Mouse (Mus musculus) forelimb bud, embryonic 11.5 days (tissue): Measurements from ENCODE around the gene Sfta2.

Experiments used
- DNase-seq: peaks from one replicate; pipeline ENCODE4 v3.0.0-alpha.2; 2012; ENCODE audit warnings: low read depth, low spot score

Sfta2 gene

DNA sequence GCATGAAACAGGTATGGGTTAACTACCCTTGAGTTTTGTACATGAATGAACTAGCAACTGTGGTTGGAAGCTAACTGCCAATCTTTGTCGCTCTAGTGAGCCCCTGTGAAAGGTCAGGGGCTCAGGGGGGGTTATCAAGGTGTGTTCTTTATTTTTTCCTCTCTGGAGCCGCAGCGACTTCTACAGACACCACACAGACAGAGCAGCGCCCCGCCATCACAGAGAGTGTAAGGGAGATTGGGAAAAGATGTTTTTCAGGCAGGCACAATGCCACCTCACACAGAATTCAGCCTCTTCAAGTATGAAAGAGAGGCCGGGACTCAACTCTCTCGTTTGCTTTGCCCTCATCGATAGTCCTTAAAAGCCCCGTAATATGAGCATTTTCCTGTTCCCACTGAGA, 9.2 kb upstream of the Sfta2 start:
- DNase-seq: no peak

DNA sequence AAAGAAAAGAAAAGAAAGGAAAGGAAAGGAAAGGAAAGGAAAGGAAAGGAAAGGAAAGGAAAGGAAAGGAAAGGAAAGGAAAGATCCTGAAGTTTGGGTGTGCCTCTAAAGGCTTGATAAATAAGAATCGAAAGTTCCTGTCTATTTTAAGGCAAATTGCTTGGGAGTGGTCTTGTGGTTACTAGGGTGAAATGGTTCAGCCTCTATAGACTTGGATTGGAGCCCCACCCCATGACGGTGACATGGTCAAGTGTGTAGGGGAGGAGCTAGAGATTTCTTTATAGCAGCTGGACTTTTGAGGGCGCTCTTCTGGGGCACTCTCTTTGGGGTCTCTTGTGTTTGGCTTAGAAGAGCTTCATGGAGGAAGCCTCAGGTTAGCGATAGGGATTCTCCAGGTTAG, 7.6 kb upstream of the Sfta2 start:
- DNase-seq: no peak

DNA sequence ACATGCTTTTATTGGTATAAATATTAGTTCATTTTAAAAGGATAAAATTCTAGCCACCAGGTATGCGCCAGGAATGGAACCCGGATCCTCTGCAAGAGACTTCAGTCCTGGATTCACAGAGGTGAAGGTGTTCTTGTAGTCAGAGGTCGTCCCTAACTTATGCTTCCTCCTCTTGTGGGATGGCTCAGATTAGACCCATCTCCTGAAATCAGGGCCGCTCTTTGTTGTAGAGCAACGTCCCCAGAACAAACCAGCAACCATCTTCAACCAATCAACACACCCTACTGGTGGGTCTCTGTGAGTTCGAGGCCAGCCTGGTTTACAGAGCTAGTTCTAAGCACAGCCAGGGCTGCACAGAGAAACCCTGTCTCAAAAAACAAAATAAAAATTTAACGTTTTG, 6.9 kb upstream of the Sfta2 start:
- no peak for DNase-seq

DNA sequence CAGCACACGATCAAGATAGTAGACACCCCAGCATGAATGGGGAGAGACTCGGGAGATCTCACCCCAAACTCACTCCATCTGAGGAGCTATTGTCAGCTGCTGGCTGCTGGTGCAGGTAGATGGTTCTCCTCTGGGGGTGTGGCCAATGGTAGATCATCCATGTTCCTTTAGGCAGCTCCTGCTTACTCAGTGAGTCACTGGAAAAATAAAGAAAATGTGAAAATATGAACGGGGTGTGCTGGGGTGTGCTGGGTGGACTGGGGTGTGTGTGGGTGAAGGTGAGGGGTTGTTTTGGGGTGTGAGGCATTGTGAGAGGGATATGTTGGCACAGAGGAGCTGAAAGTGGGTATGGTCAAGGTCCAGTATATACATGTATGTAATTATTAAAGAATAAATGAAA, 4.0 kb upstream of the Sfta2 start:
- no peak for DNase-seq

DNA sequence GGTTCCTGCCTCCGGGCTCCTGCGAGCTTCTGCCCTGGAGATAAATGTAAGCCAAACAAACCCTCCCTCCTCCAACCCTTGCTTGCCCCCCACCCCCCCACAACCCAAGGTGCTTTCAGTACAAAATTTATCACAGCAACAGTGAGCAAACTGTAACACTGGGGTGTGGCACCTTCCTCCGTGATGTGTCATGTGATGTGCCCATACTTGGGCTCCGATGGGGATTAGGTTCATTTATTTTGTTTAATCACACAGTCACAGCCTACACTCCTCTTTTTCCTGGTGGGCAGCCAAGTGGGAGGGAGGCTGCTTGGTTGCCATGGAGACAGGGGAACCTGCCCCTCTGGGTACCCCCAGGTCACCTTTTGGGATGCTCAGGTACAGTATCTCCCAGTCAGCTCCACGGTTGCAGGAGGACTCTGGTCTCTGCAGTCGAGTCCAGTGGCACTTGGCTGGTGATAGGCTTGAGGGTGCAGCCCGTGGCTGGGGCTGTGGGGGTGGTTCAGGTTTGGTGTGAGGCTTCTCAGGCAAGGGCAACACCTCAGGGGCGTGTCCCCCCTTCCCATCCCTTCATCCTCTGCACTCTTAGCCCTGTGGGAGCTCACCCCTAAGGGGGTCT, 496 bp downstream of the Sfta2 start:
- DNase-seq: no peak

DNA sequence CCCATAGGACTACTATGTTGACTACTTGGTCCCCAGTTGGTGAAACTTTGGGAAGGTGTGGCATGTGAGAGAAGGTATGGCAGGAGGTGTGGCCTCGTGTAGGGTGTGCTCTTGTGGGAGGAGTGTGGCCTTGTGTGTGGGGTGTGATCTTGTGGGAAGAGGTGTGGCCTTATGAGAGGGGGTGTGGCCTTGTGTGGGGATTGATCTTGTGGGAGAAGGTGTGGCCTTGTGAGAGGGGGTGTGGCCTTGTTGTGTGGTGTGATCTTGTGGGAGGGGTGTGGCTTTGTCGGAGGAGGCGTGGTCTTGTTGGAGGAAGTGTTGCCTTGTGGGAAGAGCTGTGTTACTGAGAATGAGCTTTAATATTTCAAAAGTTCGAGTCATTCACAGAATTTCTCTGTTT, 15.8 kb downstream of the Sfta2 start:
- DNase-seq: no peak

DNA sequence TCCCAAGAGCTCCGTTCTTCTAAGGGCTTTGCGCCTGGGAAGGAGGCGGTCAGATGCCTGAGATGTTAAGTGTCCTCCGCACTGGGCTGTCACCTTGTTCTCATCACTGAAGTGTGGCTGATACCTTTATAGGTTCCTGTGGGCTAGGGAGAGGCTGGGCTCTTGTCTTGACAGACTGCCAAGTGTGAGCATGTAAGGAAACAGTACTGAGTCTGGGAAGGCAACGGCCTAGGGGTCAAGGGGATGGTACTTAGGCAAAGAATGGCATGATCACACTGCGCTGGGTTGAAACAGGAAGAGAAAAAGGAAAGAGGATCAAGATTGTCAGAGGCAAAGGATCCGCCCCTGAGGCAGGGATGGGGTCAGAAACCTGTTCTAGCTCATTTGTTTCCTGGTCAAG, 25.2 kb downstream of the Sfta2 start, which contains the start of gene Gm9573:
TSS of gene Gm9573 (minus strand) at position 101 of the 400 bp plus-strand sequence.
- no peak for DNase-seq

DNA sequence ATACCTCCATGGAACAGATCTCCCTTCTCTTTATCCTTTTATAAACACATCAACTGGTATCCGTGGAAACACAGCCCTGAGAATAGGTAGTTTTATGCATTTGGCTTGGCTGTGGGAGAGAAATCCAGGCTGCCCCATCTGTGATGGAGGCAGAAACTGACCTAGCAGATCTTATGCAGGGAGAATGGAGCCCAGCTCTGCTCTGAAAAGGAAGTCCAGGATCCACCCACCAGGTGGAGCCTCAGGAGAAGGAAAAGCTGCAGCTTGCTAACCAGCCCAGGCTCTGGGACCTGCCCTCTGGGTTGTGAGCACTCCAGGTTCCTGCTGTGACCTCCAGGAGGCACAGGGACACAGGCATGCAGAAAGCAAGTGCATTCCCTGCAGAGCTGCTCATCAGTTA, 32.6 kb downstream of the Sfta2 start:
- DNase-seq: peak; percentile 21

DNA sequence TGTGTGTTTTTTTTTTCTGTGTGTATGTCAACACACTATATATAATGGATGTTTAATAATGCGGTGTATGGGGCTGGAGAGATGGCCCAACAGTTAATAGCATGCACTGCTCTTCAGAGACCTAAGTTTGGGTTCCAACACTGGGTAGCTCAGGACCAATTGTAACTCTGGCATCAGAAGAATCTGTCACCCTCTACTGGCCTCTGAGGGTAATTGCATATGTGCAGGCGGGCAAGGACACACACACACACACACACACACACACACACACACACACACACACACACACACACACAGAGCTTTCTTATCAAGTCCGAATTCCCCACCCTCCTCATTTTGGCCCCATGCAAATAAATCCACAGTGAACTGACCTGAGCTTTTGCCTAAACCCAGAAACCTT, 33.9 kb downstream of the Sfta2 start:
- no peak for DNase-seq

DNA sequence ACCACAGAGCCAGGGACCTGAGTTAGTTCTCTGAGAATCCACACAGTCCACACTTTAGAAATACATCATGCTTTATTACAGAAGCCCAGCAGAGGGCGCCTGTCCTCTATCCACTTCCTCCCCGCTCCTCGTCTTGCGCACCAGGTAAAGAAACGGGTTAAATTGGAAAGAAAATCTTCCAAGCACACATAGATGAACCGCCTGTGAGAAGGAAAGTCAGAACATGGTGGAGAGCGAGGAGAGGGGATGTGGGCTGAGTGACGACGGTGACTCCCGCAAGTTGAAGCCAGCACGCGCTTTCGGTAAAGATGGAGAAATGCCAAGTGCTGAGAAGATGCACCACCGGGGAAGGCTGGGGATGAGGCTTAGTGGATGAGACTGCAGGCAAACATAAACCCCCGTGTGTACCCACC, 34.4 kb downstream of the Sfta2 start:
- DNase-seq: peak; percentile 74

DNA sequence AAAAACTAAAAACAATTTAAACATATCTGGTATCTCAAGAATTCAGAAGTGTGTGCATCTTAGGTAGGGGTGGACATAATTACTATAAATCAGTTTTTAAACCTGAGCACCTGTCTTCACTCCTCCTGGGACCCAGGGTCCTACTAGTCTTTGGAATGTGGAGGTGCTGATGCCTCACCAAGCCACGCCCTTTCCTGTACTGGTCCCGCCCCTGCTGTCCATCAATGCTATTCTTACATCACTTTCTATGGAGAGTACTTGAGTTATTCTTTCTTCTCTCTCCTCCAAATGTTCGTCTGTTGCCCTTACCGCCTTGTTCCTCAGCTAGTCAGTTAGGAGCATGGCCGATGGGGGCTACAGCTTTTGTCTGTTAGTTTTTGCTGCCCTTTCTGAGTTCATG, 35.0 kb downstream of the Sfta2 start:
- no peak for DNase-seq

DNA sequence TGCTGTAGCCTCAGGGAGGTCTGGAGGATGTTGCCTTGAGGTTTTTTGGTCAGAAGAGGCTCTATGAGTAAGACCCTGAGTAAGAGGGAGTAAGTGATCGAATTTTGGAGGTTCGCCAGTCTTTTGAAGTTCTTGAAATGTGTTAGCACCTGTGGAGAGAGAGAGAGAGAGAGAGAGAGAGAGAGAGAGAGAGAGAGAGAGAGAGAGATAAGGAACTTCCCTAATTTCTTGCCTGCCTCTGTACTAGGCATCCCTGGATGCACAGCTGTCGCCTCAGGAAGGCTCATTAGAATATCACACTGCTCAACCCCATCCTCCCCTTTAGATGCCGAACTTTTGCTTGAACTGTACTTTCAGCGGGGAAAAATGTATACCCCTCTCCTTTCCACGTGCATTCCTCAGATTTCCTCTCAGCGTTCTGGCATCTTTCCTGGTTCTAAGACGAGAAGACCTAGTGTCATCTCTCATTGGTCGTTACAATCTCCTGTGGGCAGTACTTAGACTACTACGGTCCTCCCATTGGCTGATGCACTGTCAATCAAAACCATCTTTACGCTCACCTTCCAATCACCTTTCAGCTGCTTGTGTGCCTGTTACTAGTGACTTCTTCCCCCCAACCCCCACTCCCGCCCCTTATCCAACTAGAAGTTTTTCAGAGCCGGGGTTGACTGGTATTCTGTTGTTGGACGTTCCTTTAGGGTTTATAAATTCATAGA, 37.3 kb downstream of the Sfta2 start:
- peak; percentile 65 for DNase-seq

DNA sequence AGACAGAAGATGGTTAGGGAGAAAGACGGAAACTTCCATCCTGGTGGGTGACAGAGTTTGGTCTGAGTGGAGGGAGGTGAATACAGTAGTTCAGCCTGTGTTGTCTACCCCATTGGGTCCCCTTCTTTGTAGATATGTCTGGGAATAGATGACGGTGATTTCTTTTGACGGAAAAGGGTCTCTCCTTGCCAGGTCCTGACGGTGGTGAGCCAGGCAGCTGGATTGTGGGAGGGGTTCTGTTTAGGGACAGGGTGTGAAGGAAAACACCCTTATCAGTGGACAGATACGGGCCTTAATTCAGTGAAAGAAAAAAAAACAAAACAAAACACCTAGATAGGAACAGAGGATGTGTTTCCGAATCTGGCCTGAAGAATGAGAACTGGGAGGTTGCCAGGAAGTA, 38.0 kb downstream of the Sfta2 start:
- DNase-seq: no peak

DNA sequence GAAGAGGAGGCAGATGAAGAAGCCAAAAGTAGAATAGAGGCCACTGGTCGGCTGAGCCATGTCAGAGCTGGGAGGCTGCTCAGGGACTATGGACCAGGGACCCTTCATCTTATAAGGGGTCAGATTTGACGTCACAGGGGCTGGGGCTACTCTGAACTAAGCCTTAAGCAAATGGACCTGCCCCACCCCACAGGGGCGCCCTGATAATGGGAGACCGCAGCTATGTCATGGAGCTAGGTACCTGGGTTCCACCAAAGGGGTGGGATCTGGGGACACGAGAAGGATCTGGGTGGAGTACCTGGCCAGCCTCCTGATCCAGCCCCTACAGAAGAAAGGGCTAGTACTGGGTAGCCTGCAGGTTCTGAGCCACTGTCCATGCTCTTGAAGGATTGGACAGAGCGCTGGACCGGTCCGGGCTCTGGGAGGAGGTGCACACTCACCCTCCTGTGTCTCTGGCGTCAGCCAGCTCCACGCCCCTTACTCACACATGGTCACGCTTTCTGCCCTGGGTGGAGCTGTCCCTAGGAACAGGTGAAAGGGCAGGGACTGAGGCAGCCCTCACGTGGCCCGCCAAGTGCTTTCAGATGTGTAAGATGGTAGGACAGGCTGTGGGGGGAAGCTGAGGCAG, 42.4 kb downstream of the Sfta2 start, which contains the start of gene Mucl3:
TSS of gene Mucl3 (minus strand) at position 87 of the 628 bp plus-strand sequence.
- DNase-seq: no peak

DNA sequence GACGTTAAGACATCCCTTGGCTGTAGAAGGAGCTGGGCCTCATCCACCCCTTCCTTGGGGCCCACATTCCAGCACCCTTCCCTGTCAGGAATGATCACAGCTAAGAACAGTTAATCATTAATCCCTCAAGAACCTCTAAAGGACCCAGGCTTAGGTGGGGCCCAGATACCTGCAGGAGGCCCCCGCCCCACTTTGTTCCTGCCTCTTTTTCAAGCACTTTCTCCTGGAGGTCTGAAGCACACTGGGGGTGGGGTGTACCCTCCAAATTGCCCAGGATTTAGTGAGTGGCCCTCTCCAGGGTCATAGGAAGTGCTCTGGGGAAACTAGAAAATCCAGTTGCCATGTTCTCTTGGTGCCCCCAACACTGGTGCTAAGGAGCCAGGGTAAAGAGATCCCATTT, 48.1 kb downstream of the Sfta2 start:
- no peak for DNase-seq

DNA sequence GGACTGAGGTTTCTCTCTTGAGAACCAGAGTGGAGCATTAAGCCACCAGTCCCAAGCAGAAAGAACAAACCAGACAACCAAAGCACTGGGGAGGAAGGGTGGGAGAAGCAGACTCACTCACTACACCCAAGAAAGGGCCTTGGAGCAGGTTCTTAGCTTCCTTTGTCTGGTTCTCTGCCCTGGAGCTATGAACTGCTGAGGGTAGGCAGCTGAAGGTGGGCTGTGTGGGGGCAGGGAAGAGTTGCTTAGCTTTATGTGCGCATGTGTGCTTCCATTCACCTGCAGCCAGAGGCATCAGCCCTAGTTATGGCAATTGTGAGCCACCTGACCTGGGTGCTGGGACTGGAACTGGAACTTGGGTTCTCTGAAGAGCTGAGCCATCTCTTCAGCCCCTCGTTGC, 51.7 kb downstream of the Sfta2 start:
- DNase-seq: no peak

DNA sequence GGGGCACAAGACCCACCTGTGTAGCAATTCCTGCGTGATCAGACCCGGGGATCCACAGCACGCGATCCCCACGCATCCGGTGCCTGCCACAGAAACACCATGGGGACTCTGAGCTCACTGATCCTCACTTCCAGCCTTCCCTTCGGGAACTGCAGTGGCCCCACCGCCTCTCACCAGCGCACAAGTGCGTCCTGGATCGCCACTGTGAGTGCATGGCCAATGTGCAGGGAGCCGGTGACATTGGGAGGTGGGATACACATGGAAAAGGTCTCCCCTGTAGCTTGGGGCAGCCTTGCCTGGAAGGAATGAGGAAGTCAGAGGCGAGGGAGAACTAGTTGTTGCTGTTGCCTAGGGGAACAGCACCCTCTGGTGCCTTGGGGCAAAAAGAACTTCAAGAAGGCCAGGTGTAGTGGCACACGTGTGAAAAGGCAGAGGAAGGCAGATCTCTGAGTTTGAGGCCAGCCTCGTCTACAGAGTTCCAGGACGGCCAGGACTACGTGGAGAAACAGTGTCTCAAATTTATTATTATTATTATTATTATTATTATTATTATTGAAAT, 64.7 kb downstream of the Sfta2 start:
- no peak for DNase-seq

DNA sequence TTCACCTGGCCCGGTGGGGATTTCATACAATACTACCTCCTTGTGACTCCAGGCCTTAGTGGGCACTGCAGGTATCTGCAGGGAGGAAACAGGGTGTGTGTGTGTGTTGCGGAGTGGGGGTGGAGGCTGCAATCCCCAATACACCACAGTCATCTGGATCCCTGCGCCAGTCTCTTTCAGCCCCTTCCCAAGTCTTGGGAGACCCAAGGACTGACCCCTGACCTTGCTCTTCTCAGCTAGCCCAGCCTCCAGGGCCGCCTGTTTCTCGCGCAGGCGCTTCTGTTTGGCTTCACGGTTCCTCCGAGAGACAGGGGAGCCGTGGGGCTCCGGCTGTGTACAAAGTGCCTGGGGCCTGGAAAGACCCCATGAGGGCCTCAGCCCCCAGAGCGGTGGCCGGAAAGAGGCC, 65.5 kb downstream of the Sfta2 start:
- peak; percentile 43 for DNase-seq

DNA sequence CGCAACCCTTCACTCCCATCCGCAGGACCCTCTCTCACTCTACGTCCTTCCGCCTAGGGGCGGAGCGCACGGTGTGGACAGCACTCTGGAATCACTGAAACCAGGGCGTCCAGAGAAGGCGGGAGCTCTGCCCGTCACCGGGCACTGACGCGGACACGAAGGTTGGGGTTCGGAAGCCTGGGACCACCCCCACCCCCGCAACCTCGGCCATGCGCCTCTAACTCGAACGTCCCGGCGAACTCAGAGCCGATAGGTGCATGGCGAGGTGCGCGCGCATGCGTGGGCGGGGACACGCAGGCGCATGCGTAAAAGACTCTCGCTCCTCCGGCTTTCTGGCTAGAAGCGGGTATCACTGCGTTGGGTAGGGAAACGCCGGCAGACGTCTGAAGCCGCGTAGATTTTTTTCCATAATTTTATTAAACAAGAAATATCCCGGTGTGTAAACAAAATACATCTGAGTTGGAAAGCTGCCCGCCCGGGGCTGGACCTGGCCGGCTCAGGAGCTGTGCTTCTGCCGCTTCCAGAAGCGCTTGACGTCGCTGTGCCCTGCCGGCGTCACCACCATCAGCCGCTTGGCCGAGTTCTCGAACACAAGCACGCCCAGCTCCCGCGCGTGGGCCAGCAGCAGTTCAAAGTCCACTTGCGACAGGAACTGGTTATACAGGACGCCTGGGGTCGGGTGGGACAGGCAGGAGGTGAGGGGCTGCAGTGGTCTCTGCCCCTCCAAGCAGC, 66.2 kb downstream of the Sfta2 start, which contains the start of gene Vars2:
TSS of gene Vars2 (minus strand) at position 259 of the 732 bp plus-strand sequence.
- DNase-seq: peak; percentile 96

DNA sequence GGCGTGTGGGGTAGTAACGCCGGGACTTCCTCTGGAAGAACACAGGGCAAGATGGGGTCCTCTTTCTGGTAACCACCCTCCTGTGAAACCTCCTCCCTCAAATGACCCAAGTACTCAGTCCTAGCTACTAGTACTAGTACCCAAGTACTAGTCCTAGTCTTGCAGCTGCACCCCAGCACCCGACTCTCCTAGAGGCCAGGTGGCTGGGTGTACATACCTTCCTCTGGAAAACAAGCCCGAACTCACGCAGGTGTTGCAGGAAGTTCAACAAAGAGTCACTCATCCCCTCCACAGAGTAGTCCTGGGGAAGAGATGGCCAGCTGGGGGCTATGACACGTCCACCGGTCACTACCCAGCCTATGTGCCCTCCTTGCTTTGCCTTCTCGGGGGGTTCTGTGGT, 68.4 kb downstream of the Sfta2 start:
- no peak for DNase-seq

DNA sequence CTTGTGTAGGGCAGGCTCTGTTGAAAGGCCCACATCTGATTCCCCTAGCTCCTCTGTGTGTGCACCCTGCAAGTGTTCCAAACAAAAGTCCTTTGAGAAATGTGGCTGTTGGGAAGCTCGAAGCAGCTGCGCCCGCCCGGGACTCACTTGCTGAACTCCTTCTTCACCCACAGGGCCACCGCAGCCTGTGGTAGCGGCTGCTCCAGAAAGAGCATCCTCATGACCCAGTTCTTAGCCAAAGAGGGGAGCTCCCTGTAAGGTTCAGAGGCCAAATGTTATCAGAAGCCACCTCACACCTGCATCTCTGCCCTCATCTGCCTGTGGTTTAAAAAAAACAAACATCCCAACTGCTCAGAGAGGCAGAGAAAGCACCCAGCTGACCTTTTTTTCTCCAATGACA, 70.5 kb downstream of the Sfta2 start:
- DNase-seq: no peak

DNA sequence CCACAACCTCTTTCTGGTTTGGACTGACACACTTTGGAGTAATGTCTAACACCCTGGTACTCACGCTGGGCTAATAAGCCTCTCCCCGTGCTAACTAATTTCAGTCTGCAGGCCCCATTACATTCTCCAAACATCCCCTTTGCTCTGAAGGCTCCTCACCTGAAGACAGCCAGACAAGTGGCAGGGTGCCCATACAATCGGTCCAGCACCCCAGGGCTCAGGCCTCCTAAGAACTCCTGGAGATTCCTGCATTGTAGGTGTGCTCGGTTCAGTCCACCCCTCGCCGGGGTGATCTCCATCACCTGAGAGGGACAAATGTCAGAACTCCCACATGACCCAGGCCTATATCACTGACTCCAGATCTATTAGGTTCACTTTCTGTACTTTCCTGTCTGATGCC, 71.2 kb downstream of the Sfta2 start:
- no peak for DNase-seq
